Comparison of ENCODE assay signal across 8 mouse cellular contexts in genomic region chr1:155098486-155099279, GRCm38 (mm10). TPM values are rescaled to one million over a fixed set of nuclear protein-coding genes. Genes with fewer than 3 reads are reported as not detected.
DNase-seq lines count a peak whose midpoint lies in the region; ATAC-seq and TF ChIP-seq lines count a peak whose summit lies in the region.

No protein-coding gene starts in this region.

- no peaks in the 10 kb centered on the region for H3K27me3 ChIP-seq in kidney, adult 2 months (replicated peaks; ENCODE audit: control insufficient read depth, insufficient read depth, low read length)
- no peaks in the 10 kb centered on the region for H3K27me3 ChIP-seq in liver, embryonic 14.5 days (ENCODE audit: control insufficient read depth, insufficient read depth, low read length)
- H3K27me3 ChIP-seq in neural tube, embryonic 12.5 days (replicated peaks), result no peaks in the 10 kb centered on the region

- ATAC-seq in liver, embryonic 14.5 days (ENCODE audit: insufficient read depth), result peak; percentile 61
- ATAC-seq in neural tube, embryonic 12.5 days (ENCODE audit: low FRiP score, low read depth), result peak; percentile 69

- H3K36me3 ChIP-seq in kidney, adult 2 months (ENCODE audit: control insufficient read depth, insufficient read depth, low read length), result no peaks in the 10 kb centered on the region
- no peaks in the 10 kb centered on the region; the same call in 1 of the 2 replicates for H3K36me3 ChIP-seq in liver, embryonic 14.5 days (replicated peaks; ENCODE audit: control insufficient read depth, insufficient read depth, low read depth)
- H3K36me3 ChIP-seq in neural tube, embryonic 12.5 days, result no peaks in the 10 kb centered on the region

- H3K4me1 ChIP-seq in kidney, adult 2 months (ENCODE audit: control insufficient read depth, insufficient read depth, low read length), result peaks cover under 1% of the 10 kb centered on the region; the same call in 1 of the 2 replicates
- H3K4me1 ChIP-seq in liver, embryonic 14.5 days (replicated peaks; ENCODE audit: control insufficient read depth in 2 of 2, insufficient read depth in 2 of 2, low read length in 1 of 2), result peaks cover 11 to 17% of the 10 kb centered on the region in 2 experiments
- H3K4me1 ChIP-seq in neural tube, embryonic 12.5 days, result peaks cover 13% of the 10 kb centered on the region; the same call in 1 of the 2 replicates

- H3K4me3 ChIP-seq in kidney, adult 2 months (ENCODE audit: insufficient read depth, low read depth, low read length), result peak overlapping the region; percentile 76
- H3K4me3 ChIP-seq in liver, embryonic 14.5 days (ENCODE audit: insufficient read depth in 1 of 2, low read depth in 2 of 2, low read length in 2 of 2), result peak overlapping the region; percentile 86 to 98
- H3K4me3 ChIP-seq in neural tube, embryonic 12.5 days, result peak overlapping the region; percentile 100

- H3K27ac ChIP-seq in kidney, adult 2 months (ENCODE audit: insufficient read depth, low read depth, low read length), result peak overlapping the region; percentile 72
- H3K27ac ChIP-seq in liver, embryonic 14.5 days, result peak overlapping the region; percentile 96
- H3K27ac ChIP-seq in neural tube, embryonic 12.5 days, result peak overlapping the region; percentile 69

- peak overlapping the region; percentile 95 for H3K9ac ChIP-seq in liver, embryonic 14.5 days (replicated peaks)
- peak overlapping the region; percentile 100 for H3K9ac ChIP-seq in neural tube, embryonic 12.5 days

- WGBS in kidney, adult 2 months, result under 1% methylated on average over 89 of the region's 93 CpGs
- under 1% methylated on average over 81 of the region's 93 CpGs for WGBS in liver, embryonic 14.5 days (ENCODE audit: insufficient replicate concordance)
- under 1% methylated on average over 93 of the region's 93 CpGs for WGBS in neural tube, embryonic 12.5 days

- DNase-seq in 3T3-L1 (ENCODE audit: low read depth, low spot score), result peak; percentile 49
- DNase-seq in ZHBTc4 (ENCODE audit: low read depth, low spot score), result peak; percentile 58
- DNase-seq in embryo, embryonic 10 days (ENCODE audit: low spot score), result peak; percentile 60
- DNase-seq in heart, adult 8-10 months (ENCODE audit: low spot score), result peak; percentile 49
- DNase-seq in kidney, adult 2 months, result peak; percentile 56
- peak in 1 of 3 experiments; percentile 31 for DNase-seq in liver, embryonic 14.5 days (ENCODE audit: low read depth in 3 of 3, low spot score in 3 of 3)
- peak; percentile 60 for DNase-seq in testis, postnatal 14 days (ENCODE audit: low spot score)

- no peak for TF ChIP-seq EP300 in liver, embryonic 14.5 days (IDR thresholded peaks at IDR 0.05; ENCODE audit: low read depth)

- H3K9me3 ChIP-seq in liver, embryonic 14.5 days (ENCODE audit: control insufficient read depth, low read length), result no peaks in the 10 kb centered on the region
- H3K9me3 ChIP-seq in neural tube, embryonic 12.5 days, result no peaks in the 10 kb centered on the region

- TF ChIP-seq CTCF in kidney, adult 2 months (conservative IDR thresholded peaks at IDR 0.05; ENCODE audit: insufficient read depth, insufficient read length, low read depth, low read length), result no peak
- TF ChIP-seq CTCF in liver, embryonic 14.5 days (IDR thresholded peaks at IDR 0.05; ENCODE audit: low read depth), result no peak

- peak overlapping the region; percentile 89 for H3K4me2 ChIP-seq in liver, embryonic 14.5 days (ENCODE audit: low read depth)
- peak overlapping the region; percentile 79 for H3K4me2 ChIP-seq in neural tube, embryonic 12.5 days (replicated peaks)

- TF ChIP-seq POLR2A in kidney, adult 2 months (IDR thresholded peaks at IDR 0.05; ENCODE audit: low read depth, low read length), result no peak

RNA-seq across cellular contexts. Expression of gene Ier5, which starts 0.8 kb away (rescaled TPM):
- total RNA-seq in heart, adult 8-10 months (2022), result 10 to 100 TPM; 10.3 to 22.4 (median 13.3) TPM
- 8.6 and 9.8 TPM in 2 replicates for polyA plus RNA-seq in kidney, adult 2 months (2012; rRNA removed)
- 4.9 and 5.8 TPM in 2 replicates for polyA plus RNA-seq in liver, embryonic 14.5 days (2012; rRNA removed)
- polyA plus RNA-seq in liver, embryonic 14.5 days (2014; fragmentation: Nextera tagmentation; extraction: Ambion mirVana), result 2.9 and 3.3 TPM in 2 replicates
- polyA plus RNA-seq in neural tube, embryonic 12.5 days (2016; fragmentation: Nextera tagmentation; extraction: Ambion mirVana), result 18.9 and 23.2 TPM in 2 replicates

RNA-seq across cellular contexts. Expression of gene Mr1, which starts 47.9 kb away (rescaled TPM):
- 10 to 100 TPM in 2 of 4 experiments, 1 to 10 TPM in 2; 6.9 to 11.2 (median 8.7) TPM for total RNA-seq in heart, adult 8-10 months (2022)
- polyA plus RNA-seq in kidney, adult 2 months (2012; rRNA removed), result 3.3 and 4.5 TPM in 2 replicates
- 0.28 and 0.37 TPM in 2 replicates for polyA plus RNA-seq in liver, embryonic 14.5 days (2012; rRNA removed)
- 0.27 and 0.52 TPM in 2 replicates for polyA plus RNA-seq in liver, embryonic 14.5 days (2014; fragmentation: Nextera tagmentation; extraction: Ambion mirVana)
- polyA plus RNA-seq in neural tube, embryonic 12.5 days (2016; fragmentation: Nextera tagmentation; extraction: Ambion mirVana), result 0.76 and 1.0 TPM in 2 replicates

RNA-seq across cellular contexts. Expression of gene Stx6, which starts 59.8 kb away (rescaled TPM):
- total RNA-seq in heart, adult 8-10 months (2022), result 10 to 100 TPM; 20.0 to 24.4 (median 23.4) TPM
- polyA plus RNA-seq in kidney, adult 2 months (2012; rRNA removed), result 38.9 and 42.6 TPM in 2 replicates
- 2.8 and 5.8 TPM in 2 replicates for polyA plus RNA-seq in liver, embryonic 14.5 days (2012; rRNA removed)
- polyA plus RNA-seq in liver, embryonic 14.5 days (2014; fragmentation: Nextera tagmentation; extraction: Ambion mirVana), result 8.9 and 9.4 TPM in 2 replicates
- 129 and 131 TPM in 2 replicates for polyA plus RNA-seq in neural tube, embryonic 12.5 days (2016; fragmentation: Nextera tagmentation; extraction: Ambion mirVana)
